Mouse (Mus musculus) left cerebral cortex, postnatal 25 days (tissue): Measurements from ENCODE around the gene Gm15319. TPM values are rescaled to one million over a fixed set of nuclear protein-coding genes. Genes with fewer than 3 reads are reported as not detected.
A peak's percentile ranks its signal among the peaks of the same experiment; 100 is the strongest.
"Not testable (repeated sequence)": the region's sequence is repeated elsewhere in the genome, so short reads cannot be mapped to it uniquely, and the experiment has no call there.

Source experiments
- DNase-seq, 2 experiments: peaks; one replicate each; pipeline ENCODE4 v3.0.0; 2022; ENCODE audit warnings: low spot score in 2 of 2, mixed read lengths in 1 of 2
- intact Hi-C: fragments of 180-260 bp; cut with DNase I; formaldehyde crosslinking; loops from one replicate; pipeline ENCODE4 v1.15.1; 2025
- total RNA-seq, 2 experiments: library from RNA; stranded (reverse); gene quantifications; 2 replicates each; pipeline ENCODE4 v1.2.3; 2021

Gene Gm15319
- total RNA-seq: 1 to 10 TPM in 1 of 2 experiments, under 1 TPM in 1; 0.71 to 1.3 TPM

- DNase-seq, intact Hi-C loops: not testable (repeated sequence)
These were observed at the start of gene Gm15319 for GRCm38 (mm10) chr8:20363110-20363509. Gene Gm15319 (minus strand): TSS chr8:20363210.

GRCm38 (mm10) chr8:20410355-20410754 is 47.3 kb upstream of the Gm15319 start:
- intact Hi-C loops, DNase-seq: not testable (repeated sequence)

DNA sequence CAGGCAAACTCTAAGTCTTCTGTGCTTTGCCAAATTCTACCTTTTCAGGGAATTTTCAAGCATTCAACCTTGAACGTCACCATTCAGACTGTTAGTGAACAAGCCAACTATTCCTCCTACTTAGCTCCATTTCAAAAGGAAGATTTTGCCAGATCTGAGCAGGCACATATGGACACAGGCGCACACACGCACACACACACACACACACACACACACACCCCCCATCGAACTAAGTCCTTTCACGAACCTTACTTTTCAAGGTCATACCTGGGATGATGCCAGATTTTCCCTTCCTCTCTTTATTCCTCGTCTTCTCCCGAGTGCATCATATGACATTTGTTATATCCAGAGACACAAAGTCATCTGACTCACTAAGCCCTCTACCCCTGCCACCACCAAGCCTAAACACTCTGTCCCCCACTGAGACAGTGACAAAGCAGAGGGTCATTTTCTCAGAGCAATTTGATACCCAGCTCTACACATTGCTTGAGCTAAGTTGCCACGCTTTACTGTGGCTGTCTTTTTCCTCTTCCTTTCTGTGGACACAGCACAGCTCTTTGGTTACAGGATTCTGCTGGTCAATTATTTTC is 45.5 kb upstream of the Gm15319 start:
- intact Hi-C loops: not testable (repeated sequence)

GRCm38 (mm10) chr8:20389363-20389739 is 26.3 kb upstream of the Gm15319 start:
- DNase-seq: peak; percentile 70 to 73
- intact Hi-C loops: not testable (repeated sequence)

More for the DNA sequence above, 45.5 kb upstream of the Gm15319 start:
- peak; percentile 14 to 31 for DNase-seq

DNA sequence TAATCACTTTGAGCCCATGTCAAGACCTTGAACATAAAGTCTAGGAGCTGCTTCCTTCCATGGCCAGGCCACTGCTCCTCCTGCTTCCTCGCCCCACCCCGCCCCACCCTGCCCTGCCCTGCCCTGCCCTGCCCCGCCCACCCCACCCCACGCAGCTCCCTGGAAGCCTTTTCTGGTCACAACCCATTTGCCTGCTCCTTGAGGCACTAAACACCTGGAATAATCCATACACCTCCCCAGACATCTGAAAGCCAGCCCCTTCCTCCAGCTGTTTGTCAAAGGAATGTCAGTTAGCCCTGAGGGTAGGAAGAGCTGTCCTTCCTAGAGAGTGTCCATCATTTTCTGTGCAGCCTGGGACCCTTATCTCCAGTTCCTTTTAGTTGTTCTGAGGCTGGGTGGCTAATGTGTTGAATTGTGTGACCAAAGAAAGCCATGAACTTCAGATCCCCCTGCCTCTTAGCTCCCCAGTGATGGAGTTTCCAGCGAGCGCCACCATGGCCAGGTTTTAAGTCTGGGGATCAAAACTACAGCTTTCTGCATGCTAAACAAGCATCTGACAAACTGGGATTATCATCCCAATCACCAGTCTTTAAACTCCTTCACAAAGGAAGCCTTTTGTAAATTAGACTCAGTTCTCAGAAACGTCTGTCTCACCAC is 25.8 kb upstream of the Gm15319 start:
- DNase-seq: peak; percentile 18 to 30
- intact Hi-C loops: not testable (repeated sequence)

DNA sequence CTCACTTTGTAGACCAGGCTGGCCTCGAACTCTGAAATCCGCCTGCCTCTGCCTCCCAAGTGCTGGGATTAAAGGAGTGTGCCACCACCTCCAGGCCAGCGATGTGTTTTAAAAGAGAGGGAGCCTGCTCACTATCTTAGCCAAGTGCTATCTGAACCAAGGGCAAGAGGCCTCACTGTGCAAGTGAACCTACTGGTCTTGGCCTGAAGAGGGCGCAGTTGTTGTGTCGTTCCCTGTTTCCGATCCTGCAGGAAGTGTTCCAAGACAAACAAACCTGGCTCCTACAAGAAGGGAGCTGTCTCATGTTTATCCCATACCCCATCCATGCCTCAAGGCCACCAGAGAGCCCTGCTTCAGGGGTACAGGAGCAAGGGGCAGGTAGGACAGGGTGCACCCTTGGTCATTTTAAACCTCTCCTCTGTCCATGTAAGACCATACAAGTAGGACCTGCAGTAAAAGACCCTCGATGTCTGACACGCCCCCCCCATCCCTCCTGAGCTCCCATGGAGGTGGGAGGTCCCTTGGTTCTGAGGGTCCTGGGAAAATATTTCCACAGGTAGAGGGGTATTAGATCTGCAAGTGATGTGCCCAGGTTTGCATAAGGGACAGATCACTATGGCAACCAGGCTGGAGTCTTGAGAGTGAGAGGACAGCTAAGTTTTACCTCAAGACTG is 24.2 kb upstream of the Gm15319 start:
- intact Hi-C loops: not testable (repeated sequence)
- DNase-seq: peak; percentile 6 to 13

GRCm38 (mm10) chr8:20384990-20385389 is 22.0 kb upstream of the Gm15319 start:
- DNase-seq, intact Hi-C loops: not testable (repeated sequence)

DNA sequence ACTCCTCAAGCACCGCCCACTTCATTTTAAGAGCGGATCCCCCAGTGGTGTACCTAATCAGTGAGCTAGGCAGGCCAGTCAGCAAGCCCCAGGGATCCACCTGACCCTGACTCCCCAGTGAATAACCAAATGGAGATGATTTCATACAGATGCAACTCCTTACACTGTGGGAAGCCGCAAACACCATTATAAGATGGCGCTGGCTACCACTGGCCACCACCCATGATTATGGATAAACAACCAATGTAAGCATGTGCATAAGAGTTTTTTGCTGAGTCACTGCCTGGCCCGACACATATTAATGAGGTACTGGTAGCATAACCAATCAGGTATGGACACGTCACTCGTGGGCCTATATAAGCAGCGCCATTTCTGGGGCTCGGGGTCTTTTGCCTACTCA is 21.1 kb upstream of the Gm15319 start:
- intact Hi-C loops: not testable (repeated sequence)
- DNase-seq: peak; percentile 20 to 31

- DNase-seq, intact Hi-C loops: not testable (repeated sequence)
These were observed 19.1 kb upstream of the Gm15319 start for GRCm38 (mm10) chr8:20382146-20382545.

GRCm38 (mm10) chr8:20381637-20382036 is 18.6 kb upstream of the Gm15319 start:
- DNase-seq: not testable (repeated sequence)

DNA sequence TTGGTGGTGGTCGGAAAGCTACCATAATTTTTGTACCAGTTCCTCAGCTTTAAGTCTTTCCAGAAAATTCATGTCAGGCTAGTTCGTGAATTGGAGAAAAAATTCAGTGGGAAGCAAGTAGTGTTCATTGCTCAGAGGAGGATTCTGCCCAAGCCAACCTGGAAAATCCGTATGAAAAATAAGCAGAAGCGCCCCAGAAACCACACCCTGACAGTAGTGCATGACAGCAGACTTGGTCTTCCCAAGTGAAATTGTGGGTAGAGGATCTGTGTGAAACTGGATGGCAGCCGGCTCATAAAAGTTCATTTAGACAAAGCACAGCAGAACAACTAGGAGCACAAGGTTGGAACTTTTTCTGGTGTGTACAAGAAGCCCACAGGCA is 18.2 kb upstream of the Gm15319 start:
- DNase-seq, intact Hi-C loops: not testable (repeated sequence)

More at GRCm38 (mm10) chr8:20381637-20382036, 18.6 kb upstream of the Gm15319 start:
- intact Hi-C loops: not testable (repeated sequence)

DNA sequence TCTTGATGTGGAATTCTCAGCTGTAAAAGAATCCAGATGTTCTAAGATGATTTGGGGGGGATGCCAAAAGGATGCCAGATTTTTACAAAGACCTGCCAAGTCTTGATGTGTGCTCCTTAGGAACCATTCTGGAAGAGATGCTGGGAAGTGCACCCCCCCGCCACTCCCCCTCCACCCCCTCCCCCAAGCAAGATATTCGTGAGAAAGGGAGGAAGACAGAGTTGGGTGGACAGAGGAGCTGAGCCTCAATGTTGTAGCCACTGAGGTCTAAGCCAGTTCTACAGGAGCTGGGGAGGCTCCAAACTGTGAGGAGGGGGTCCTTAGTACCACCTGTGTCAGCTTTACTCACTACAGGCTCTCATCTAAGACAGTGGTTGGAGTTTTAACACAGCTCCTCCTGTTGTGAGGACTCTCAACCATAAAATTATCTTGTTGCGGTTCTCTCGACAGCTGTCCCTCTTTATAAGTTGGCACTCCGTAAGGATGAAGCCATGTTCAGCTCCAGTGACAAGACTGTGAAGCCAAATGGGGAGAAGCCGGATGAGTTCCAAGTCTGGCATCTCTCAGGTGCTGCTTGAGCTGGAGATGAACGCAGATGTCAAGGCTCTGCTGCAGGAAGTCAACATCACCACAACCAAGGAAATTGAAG is 17.7 kb upstream of the Gm15319 start:
- intact Hi-C loops: not testable (repeated sequence)
- peak in 1 of 2 experiments; percentile 20 for DNase-seq

DNA sequence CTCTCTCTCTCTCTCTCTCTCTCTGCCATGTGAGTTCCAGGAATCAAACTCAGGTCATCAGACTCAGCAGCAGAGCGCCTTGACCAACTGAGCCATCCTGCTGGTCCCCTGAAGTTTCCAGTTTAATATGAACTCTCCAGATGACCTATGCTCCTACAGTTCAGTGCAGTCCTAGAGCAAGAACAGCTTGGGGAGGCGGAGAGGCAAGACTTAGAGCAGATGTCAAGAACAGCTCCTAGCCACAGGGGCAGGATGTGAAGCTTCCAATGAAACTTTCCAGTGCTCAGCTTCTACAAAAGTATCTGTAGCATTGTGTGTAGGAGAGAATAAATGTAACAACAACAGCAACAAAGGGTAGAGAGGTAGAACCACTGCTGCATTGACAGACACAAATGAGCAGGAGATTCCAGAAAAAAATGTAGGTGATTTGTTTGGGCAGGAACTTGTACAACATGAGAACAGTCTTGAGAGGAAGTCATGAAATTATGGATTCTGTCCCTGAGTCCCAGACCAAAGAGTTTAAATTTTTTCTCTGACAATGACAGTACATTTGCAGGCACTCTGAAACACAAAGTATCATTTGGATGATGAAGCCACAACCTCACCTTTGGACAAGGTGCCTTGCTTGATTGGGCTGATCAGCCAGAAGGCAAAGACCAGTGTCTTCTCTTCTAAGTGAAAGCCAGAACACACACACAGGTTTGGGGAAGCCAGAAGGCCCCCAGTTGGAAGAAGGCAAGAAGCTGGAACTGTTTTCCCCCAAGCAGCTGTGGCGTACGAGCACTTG is 16.8 kb upstream of the Gm15319 start:
- intact Hi-C loops: not testable (repeated sequence)
- DNase-seq: peak in 1 of 2 experiments; percentile 30

- peak in 1 of 2 experiments; percentile 35 for DNase-seq
- intact Hi-C loops: not testable (repeated sequence)
These were observed 16.0 kb upstream of the Gm15319 start for GRCm38 (mm10) chr8:20378786-20379649.

GRCm38 (mm10) chr8:20378353-20378752 is 15.3 kb upstream of the Gm15319 start:
- DNase-seq: peak; percentile 66 to 84

DNA sequence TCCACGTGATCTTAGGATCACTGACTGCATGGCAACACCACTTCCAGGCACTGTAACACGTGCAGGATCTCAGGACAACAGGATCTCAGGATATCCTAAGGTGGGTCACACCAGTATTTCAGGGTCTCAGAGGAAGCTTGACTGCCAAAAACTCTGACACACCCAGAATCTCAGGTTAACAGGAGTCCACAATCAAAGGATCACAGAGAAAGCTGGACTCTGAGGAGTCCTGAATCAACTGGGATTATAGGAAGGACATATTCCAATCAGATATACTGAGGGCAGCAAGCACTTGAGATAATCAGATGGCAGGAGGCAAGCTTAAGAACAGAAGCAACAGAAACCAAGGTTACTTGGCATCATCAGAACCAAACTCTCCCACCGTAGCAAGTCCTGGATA is 12.7 kb upstream of the Gm15319 start:
- intact Hi-C loops, DNase-seq: not testable (repeated sequence)

More at GRCm38 (mm10) chr8:20378353-20378752, 15.3 kb upstream of the Gm15319 start:
- intact Hi-C loops: not testable (repeated sequence)

DNA sequence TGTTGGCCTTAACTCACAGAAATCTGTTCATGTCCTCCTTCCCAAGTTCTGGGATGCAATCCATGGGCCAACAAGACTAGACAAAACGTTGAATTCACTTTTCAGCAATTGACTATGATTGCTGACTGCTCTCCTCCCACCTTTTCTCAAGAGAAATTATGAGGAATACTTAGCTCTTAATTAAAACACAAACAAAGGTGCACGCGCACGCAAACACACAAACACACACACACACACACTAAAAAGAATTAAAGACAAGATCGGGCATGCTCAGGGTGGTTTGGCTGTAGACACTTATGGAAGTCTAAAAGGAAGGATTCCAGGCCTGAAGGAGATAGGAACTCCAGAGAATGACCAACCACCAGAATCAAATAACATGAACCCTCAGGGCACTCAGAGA is 6.6 kb downstream of the Gm15319 start:
- DNase-seq, intact Hi-C loops: not testable (repeated sequence)

- intact Hi-C loops: not testable (repeated sequence)
- peak in 1 of 2 experiments; percentile 11 for DNase-seq
These were observed 9.4 kb downstream of the Gm15319 start for GRCm38 (mm10) chr8:20353579-20353978.
